Mouse (Mus musculus) forebrain, embryonic 16.5 days (tissue): ENCODE results near the gene Dph6. TPM values are rescaled to one million over a fixed set of nuclear protein-coding genes. Genes with fewer than 3 reads are reported as not detected.

ENCODE experiments used
- ATAC-seq: fragments of 200-750 bp; cut with Nextera tagmentation; 2 replicates; pipeline ENCODE4 v1.8.0; 2017; ENCODE audit warnings: mild to moderate bottlenecking, moderate library complexity
- H3K27ac ChIP-seq: fragments of 300-500 bp; sonication (generic); 2 replicates; pipeline ENCODE4 v1.5.1; 2014; ENCODE audit warnings: low read length, control low read depth
- H3K27me3 ChIP-seq: fragments of 300-500 bp; sonication (generic); replicated peaks from 2 replicates; pipeline ENCODE4 v1.6.1; 2014; ENCODE audit warnings: low read length; ENCODE audit not compliant: control insufficient read depth, insufficient read depth
- H3K36me3 ChIP-seq: fragments of 300-500 bp; sonication (generic); 2 replicates; pipeline ENCODE4 v1.6.1; 2014; ENCODE audit not compliant: control insufficient read depth, insufficient read depth
- H3K4me1 ChIP-seq: fragments of 300-500 bp; sonication (generic); replicated peaks from 2 replicates; pipeline ENCODE4 v1.6.1; 2014; ENCODE audit warnings: low read length; ENCODE audit not compliant: control insufficient read depth, insufficient read depth
- H3K4me2 ChIP-seq: fragments of 300-500 bp; sonication (generic); 2 replicates; pipeline ENCODE4 v1.6.1; 2014; ENCODE audit warnings: mild to moderate bottlenecking, low read length, control low read depth
- H3K4me3 ChIP-seq: fragments of 300-500 bp; sonication (generic); replicated peaks from 2 replicates; pipeline ENCODE4 v1.5.1; 2014; ENCODE audit warnings: mild to moderate bottlenecking, low read length, control low read depth
- H3K9ac ChIP-seq: fragments of 300-500 bp; sonication (generic); replicated peaks from 2 replicates; pipeline ENCODE4 v1.6.1; 2014; ENCODE audit warnings: low read depth, low read length, control low read depth
- H3K9me3 ChIP-seq: fragments of 300-500 bp; sonication (generic); 2 replicates; pipeline ENCODE4 v1.6.1; 2016; ENCODE audit warnings: low read length; ENCODE audit not compliant: control insufficient read depth
- WGBS: fragments of 180-500 bp; shearing (Covaris S2); extraction: QIAGEN DNeasy Blood & Tissue Kit; methylation state at CpG from one replicate; pipeline ENCODE4 v1.1.7; 2014; 5-methylcytosine and 5-hydroxymethylcytosine counted together
- polyA plus RNA-seq: library from polyadenylated mRNA; unstranded; fragments of >200 nt; fragmentation: Nextera tagmentation; extraction: Ambion mirVana; gene quantifications from 2 replicates; pipeline ENCODE4 v1.2.1, GENCODE M21; 2015

Dph6 gene
- 18.7 and 20.2 TPM in 2 replicates for polyA plus RNA-seq

DNA sequence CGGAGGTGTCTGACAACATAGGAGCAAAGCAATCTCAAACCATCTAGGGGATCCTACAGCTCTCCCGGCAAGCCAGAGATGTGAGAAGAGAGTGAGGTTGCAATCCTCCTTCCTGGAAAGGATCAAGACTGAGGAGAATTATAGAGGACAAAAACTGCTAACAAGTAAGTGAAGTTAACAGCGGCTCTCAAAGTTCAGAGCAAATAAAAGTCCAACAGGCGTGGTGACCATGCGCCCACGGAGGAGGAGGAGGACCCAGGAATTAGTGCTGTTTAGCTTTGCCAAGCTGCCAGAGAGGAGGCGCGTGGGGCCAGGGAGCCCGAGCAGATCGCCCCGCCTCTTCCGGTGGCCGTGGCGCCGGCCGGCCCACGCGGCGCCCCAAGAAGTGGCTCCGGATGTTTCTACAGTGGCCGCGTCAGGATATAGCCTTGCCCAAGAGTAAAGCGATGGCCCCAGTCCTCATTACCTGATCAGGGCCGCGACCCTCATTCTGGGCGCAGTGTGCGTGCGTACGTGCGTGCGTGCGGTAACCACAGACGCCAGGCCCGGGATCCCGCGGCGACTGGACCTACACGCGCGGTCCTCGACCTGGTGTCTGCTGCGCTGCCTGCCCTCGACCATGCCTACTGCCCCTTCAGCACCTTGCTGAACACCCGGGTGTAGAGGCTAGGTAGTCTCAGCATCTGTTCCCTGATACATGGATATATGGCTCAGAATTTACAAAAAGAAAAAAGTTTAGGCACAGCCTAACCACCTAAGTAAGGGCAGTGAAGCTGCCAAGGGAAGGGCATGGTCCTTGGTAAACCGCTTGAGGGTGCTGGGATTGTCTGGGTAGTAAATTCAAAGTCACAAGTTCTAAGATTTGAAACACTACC is at the start of gene Dph6:
Dph6 (minus strand) TSS at position 600 of the 875 bp plus-strand sequence.
- H3K36me3 ChIP-seq: no peaks in the 10 kb centered on the region
- peak within 1 kb of the TSS; percentile 70 for H3K4me3 ChIP-seq
- H3K27ac ChIP-seq: peak within 1 kb of the TSS; percentile 80
- H3K4me2 ChIP-seq: peak within 1 kb of the TSS; percentile 76
- under 1% methylated on average over 45 of the region's 45 CpGs for WGBS
- H3K4me1 ChIP-seq: peaks cover 9% of the 10 kb centered on the region; the same call in 1 of the 2 replicates
- no peaks in the 10 kb centered on the region for H3K27me3 ChIP-seq
- no peaks in the 10 kb centered on the region for H3K9me3 ChIP-seq
- peak; percentile 97 for ATAC-seq
- H3K9ac ChIP-seq: peak within 1 kb of the TSS; percentile 74

- H3K9me3 ChIP-seq: no peaks in the 10 kb centered on the region
- no peak overlapping the region for H3K4me3 ChIP-seq
- ATAC-seq: no peak
- H3K9ac ChIP-seq: no peak overlapping the region
- no peaks in the 10 kb centered on the region for H3K27me3 ChIP-seq
- WGBS: 69% methylated on average over 2 of the region's 2 CpGs
- H3K27ac ChIP-seq: no peak overlapping the region
- no peak overlapping the region for H3K4me2 ChIP-seq
- H3K4me1 ChIP-seq: no peaks in the 10 kb centered on the region
- no peaks in the 10 kb centered on the region for H3K36me3 ChIP-seq
These were observed 46.4 kb upstream of the Dph6 start for GRCm38 (mm10) chr2:114700966-114701685.

DNA sequence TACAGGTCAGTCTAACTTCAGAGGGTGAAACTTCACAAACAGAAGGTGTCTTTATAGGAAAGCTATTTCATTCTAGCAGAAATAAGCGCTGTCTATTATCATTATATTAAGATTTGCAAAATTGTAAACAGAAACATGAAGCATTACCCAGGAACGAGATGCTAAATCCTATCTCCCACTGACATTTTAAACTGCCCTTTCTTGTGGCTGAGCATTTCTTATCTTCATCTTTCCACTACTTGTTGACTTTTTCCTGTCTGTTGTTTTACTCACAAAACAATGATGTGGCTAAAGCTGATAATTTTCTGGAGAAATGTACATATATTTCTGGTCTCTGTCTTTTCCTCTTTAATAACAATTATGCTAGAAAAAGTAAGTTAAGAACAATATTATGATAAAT is 36.8 kb upstream of the Dph6 start:
- H3K27me3 ChIP-seq: no peaks in the 10 kb centered on the region
- WGBS: 89% methylated on average over 2 of the region's 2 CpGs
- no peak overlapping the region for H3K9ac ChIP-seq
- no peak overlapping the region for H3K4me2 ChIP-seq
- no peak overlapping the region for H3K4me3 ChIP-seq
- no peaks in the 10 kb centered on the region for H3K9me3 ChIP-seq
- H3K36me3 ChIP-seq: no peaks in the 10 kb centered on the region
- no peak overlapping the region for H3K27ac ChIP-seq
- no peak for ATAC-seq
- peaks cover 8% of the 10 kb centered on the region for H3K4me1 ChIP-seq

DNA sequence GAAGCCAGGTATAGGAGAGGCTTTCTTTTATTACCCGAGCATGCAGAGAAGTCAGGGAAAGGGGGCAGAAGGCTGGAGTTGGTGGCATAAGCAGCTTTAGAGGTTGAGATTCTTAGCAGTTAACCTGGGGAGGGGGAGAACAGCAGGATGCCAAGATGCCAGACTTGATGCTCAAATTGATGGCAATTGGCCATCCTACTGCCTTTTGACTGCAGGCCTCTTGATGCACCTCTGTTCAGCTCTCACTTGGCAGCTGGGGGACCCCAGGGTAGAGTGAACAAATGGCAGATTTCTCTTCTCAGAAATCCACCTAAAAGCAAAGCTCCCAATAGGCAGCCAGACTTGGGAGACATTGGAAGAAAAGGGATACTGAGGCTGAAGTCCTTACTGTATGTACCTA is 32.7 kb upstream of the Dph6 start:
- H3K4me1 ChIP-seq: peaks cover 10% of the 10 kb centered on the region
- 35% methylated on average over 1 of the region's 1 CpGs for WGBS
- no peak overlapping the region for H3K4me3 ChIP-seq
- H3K9ac ChIP-seq: no peak overlapping the region
- peak overlapping the region; percentile 8 for H3K4me2 ChIP-seq
- ATAC-seq: peak; percentile 62
- no peaks in the 10 kb centered on the region for H3K27me3 ChIP-seq
- no peaks in the 10 kb centered on the region for H3K9me3 ChIP-seq
- no peaks in the 10 kb centered on the region for H3K36me3 ChIP-seq
- H3K27ac ChIP-seq: peak overlapping the region; percentile 74

DNA sequence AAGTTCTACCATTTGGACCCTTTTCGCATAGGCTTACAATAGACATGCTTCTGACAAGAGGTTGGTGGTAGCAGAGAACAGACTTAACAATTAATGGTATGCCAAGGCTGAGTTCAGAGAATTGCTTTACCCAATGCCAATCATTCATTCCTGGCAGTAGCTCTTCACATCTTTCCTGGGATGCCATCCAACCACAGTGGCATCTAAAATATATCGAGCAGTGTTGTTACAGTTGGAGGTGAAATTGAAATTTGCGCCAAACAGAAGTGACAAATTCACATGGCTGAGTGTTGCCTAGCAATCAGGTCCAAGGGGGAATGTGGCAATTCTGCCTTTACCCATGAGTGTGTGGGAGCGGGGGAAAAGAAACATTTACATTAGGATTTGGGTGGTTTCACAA is 32.3 kb upstream of the Dph6 start:
- WGBS: 35% methylated on average over 4 of the region's 4 CpGs
- peak overlapping the region; percentile 74 for H3K27ac ChIP-seq
- ATAC-seq: peak; percentile 92

GRCm38 (mm10) chr2:114673831-114674230 is 19.1 kb upstream of the Dph6 start:
- H3K36me3 ChIP-seq: no peaks in the 10 kb centered on the region
- no peak overlapping the region for H3K4me3 ChIP-seq
- H3K9ac ChIP-seq: no peak overlapping the region
- ATAC-seq: no peak
- H3K4me1 ChIP-seq: no peaks in the 10 kb centered on the region
- no peaks in the 10 kb centered on the region for H3K27me3 ChIP-seq
- H3K9me3 ChIP-seq: no peaks in the 10 kb centered on the region
- WGBS: 80% methylated on average over 1 of the region's 1 CpGs
- no peak overlapping the region for H3K4me2 ChIP-seq
- no peak overlapping the region for H3K27ac ChIP-seq

More for the DNA sequence above, 32.3 kb upstream of the Dph6 start:
- no peaks in the 10 kb centered on the region for H3K36me3 ChIP-seq
- no peak overlapping the region for H3K9ac ChIP-seq
- H3K27me3 ChIP-seq: no peaks in the 10 kb centered on the region
- peak overlapping the region; percentile 8 for H3K4me2 ChIP-seq
- no peaks in the 10 kb centered on the region for H3K9me3 ChIP-seq
- H3K4me3 ChIP-seq: no peak overlapping the region
- H3K4me1 ChIP-seq: peaks cover 10% of the 10 kb centered on the region

GRCm38 (mm10) chr2:114670983-114671382 is 16.2 kb upstream of the Dph6 start:
- H3K9me3 ChIP-seq: no peaks in the 10 kb centered on the region
- H3K27me3 ChIP-seq: no peaks in the 10 kb centered on the region
- no peak overlapping the region for H3K9ac ChIP-seq
- H3K4me2 ChIP-seq: no peak overlapping the region
- no peaks in the 10 kb centered on the region for H3K4me1 ChIP-seq
- WGBS: 95% methylated on average over 3 of the region's 3 CpGs
- ATAC-seq: no peak
- no peaks in the 10 kb centered on the region for H3K36me3 ChIP-seq
- no peak overlapping the region for H3K27ac ChIP-seq
- H3K4me3 ChIP-seq: no peak overlapping the region

- Histone ChIP-seq H3K4me1 (peaks cover 6% of the 10 kb centered on the region; the same call in 1 of the 2 replicates), H3K9me3 (no peaks in the 10 kb centered on the region), H3K4me2 (no peak overlapping the region), H3K4me3 (no peak overlapping the region), H3K27ac (no peak overlapping the region), H3K36me3 (no peaks in the 10 kb centered on the region), H3K9ac (no peak overlapping the region), H3K27me3 (no peaks in the 10 kb centered on the region)
- ATAC-seq: no peak
- WGBS: 86% methylated on average over 2 of the region's 2 CpGs
These were observed 4.2 kb upstream of the Dph6 start for GRCm38 (mm10) chr2:114658954-114659353.

- ATAC-seq: no peak
- 8% methylated on average over 5 of the region's 5 CpGs for WGBS
These were observed 8.5 kb downstream of the Dph6 start for GRCm38 (mm10) chr2:114646240-114646639.

More at GRCm38 (mm10) chr2:114646240-114646639, 8.5 kb downstream of the Dph6 start:
- H3K27ac ChIP-seq: no peak overlapping the region
- no peaks in the 10 kb centered on the region for H3K36me3 ChIP-seq
- H3K4me3 ChIP-seq: no peak overlapping the region
- H3K4me1 ChIP-seq: peaks cover 2% of the 10 kb centered on the region; the same call in 1 of the 2 replicates
- no peaks in the 10 kb centered on the region for H3K9me3 ChIP-seq
- no peak overlapping the region for H3K9ac ChIP-seq
- no peak overlapping the region for H3K4me2 ChIP-seq
- H3K27me3 ChIP-seq: no peaks in the 10 kb centered on the region
